Comparison of ENCODE assay signal across 24 mouse cellular contexts in genomic region chr4:150286980-150287379, GRCm38 (mm10). TPM values are rescaled to one million over a fixed set of nuclear protein-coding genes. Genes with fewer than 3 reads are reported as not detected.
DNase-seq lines count a peak whose midpoint lies in the region.
"Had no signal": no experiment of that assay in that cellular context is flagged by ENCODE, and none has a peak within 500 bp of the region (broad histone marks: within the 10 kb centered on the region; RNA-seq: fewer than 3 reads in every experiment).

No protein-coding gene starts in this region.

- H3K36me3 ChIP-seq in heart, embryonic 10.5 days = peaks cover 16% of the 10 kb centered on the region

- WGBS in heart, embryonic 10.5 days = 89% methylated on average over 8 of the region's 8 CpGs

- no peak overlapping the region for H3K4me3 ChIP-seq in heart, embryonic 10.5 days
- H3K4me3 ChIP-seq: forebrain, embryonic 10.5 days; forebrain, embryonic 13.5 days; heart, adult 2 months; heart, embryonic 12.5 days; heart, embryonic 15.5 days; hindbrain, embryonic 10.5 days; hindbrain, embryonic 13.5 days; intestine, embryonic 15.5 days had no signal

- intact Hi-C loops in left cerebral cortex, postnatal 36 days (cut with DNase I) = no loop called here

- H3K9me3 ChIP-seq in heart, embryonic 10.5 days = no peaks in the 10 kb centered on the region
- H3K9me3 ChIP-seq: heart, embryonic 15.5 days; hindbrain, embryonic 13.5 days; intestine, embryonic 15.5 days had no signal

- no peak overlapping the region for H3K27ac ChIP-seq in heart, embryonic 10.5 days
- H3K27ac ChIP-seq: forebrain, embryonic 10.5 days; forebrain, embryonic 13.5 days; heart, adult 2 months; heart, embryonic 15.5 days; hindbrain, embryonic 10.5 days; hindbrain, embryonic 13.5 days; intestine, embryonic 15.5 days had no signal

- peaks cover 31% of the 10 kb centered on the region for H3K4me1 ChIP-seq in heart, embryonic 10.5 days

- DNase-seq in heart, adult 11 months = peak; percentile 55
- DNase-seq in heart, embryonic 10.5 days (ENCODE audit: low spot score) = no peak
- DNase-seq in 3T3-L1 (ENCODE audit: low read depth, low spot score) (peak; percentile 77), NIH3T3 (ENCODE audit: low read depth) (peak; percentile 69)
- DNase-seq in left cerebral cortex, postnatal 36 days (ENCODE audit: low spot score in 2 of 2) = no peak
- no peak for DNase-seq in kidney, adult 9 months
- DNase-seq: adrenal gland, postnatal 10 days; adrenal gland, postnatal 36 days; B cell, adult 2 months; cerebellum, adult 18-20 months; cerebellum, adult 9-10 months; cerebellum, postnatal 14 days; gastrocnemius, postnatal 25 days; heart, adult 2 months; heart, postnatal 10 days; heart, postnatal 36 days; kidney, adult 11 months had no signal

- H3K27me3 ChIP-seq in heart, embryonic 10.5 days (ENCODE audit: insufficient read depth, poor library complexity, severe bottlenecking) = no peaks in the 10 kb centered on the region
- H3K27me3 ChIP-seq: forebrain, embryonic 13.5 days; heart, embryonic 12.5 days; heart, embryonic 15.5 days; hindbrain, embryonic 13.5 days; intestine, embryonic 15.5 days had no signal

RNA-seq across cellular contexts. Expression of gene Rere, which starts 5.5 kb away (rescaled TPM):
- 27.6 and 31.6 TPM in 2 replicates for polyA plus RNA-seq in heart, embryonic 10.5 days (2016; fragmentation: Nextera tagmentation; extraction: Ambion mirVana)
- 100 to 1,000 TPM in 1 of 2 experiments, 10 to 100 TPM in 1; 86.7 to 131 TPM for total RNA-seq in left cerebral cortex, postnatal 36 days (2021)

RNA-seq across cellular contexts. Expression of gene Eno1, which starts 50.5 kb away (rescaled TPM):
- 3,222 and 3,587 TPM in 2 replicates for polyA plus RNA-seq in heart, embryonic 10.5 days (2016; fragmentation: Nextera tagmentation; extraction: Ambion mirVana)
- total RNA-seq in left cerebral cortex, postnatal 36 days (2021) = 100 to 1,000 TPM; 416 to 459 TPM

Comparison
In these comparisons a context has a peak if more than half of its experiments do, and no peak if none do; other contexts are left out.
1. DNase-seq: peak in heart, adult 11 months (single experiment), 3T3-L1 (single experiment) and NIH3T3 (single experiment); none in heart, embryonic 10.5 days (single experiment), left cerebral cortex, postnatal 36 days (0 of 2) and kidney, adult 9 months (single experiment).